Mouse (Mus musculus) left cerebral cortex, adult 11 months (tissue): ENCODE results near the gene Thsd7b.

Experiments used
- DNase-seq: peaks from one replicate; pipeline ENCODE4 v3.0.0; 2022; ENCODE audit warnings: low spot score

The Thsd7b gene

GRCm38 (mm10) chr1:129519751-129520150 lies 246.6 kb downstream of the Thsd7b start:
- DNase-seq = no peak

- DNase-seq = no peak
Measured at GRCm38 (mm10) chr1:129526967-129527366, 253.9 kb downstream of the Thsd7b start.

- DNase-seq = no peak
Measured at GRCm38 (mm10) chr1:129532206-129532605, 259.1 kb downstream of the Thsd7b start.

GRCm38 (mm10) chr1:129538508-129538907 lies 265.4 kb downstream of the Thsd7b start:
- no peak for DNase-seq

- no peak for DNase-seq
Measured at GRCm38 (mm10) chr1:129538970-129539369, 265.9 kb downstream of the Thsd7b start.

GRCm38 (mm10) chr1:129540751-129541150 lies 267.6 kb downstream of the Thsd7b start:
- no peak for DNase-seq

GRCm38 (mm10) chr1:129542563-129543146 lies 269.6 kb downstream of the Thsd7b start:
- DNase-seq = no peak

- DNase-seq = no peak
Measured at GRCm38 (mm10) chr1:129543169-129543568, 270.1 kb downstream of the Thsd7b start.

GRCm38 (mm10) chr1:129558054-129558453 lies 285.0 kb downstream of the Thsd7b start:
- DNase-seq = no peak

- DNase-seq = no peak
Measured at GRCm38 (mm10) chr1:129559137-129559536, 286.0 kb downstream of the Thsd7b start.

GRCm38 (mm10) chr1:129559812-129560211 lies 286.7 kb downstream of the Thsd7b start:
- DNase-seq = no peak

- no peak for DNase-seq
Measured at GRCm38 (mm10) chr1:129562707-129563106, 289.6 kb downstream of the Thsd7b start.

GRCm38 (mm10) chr1:129570522-129570921 lies 297.4 kb downstream of the Thsd7b start:
- DNase-seq = no peak

GRCm38 (mm10) chr1:129579955-129580354 lies 306.9 kb downstream of the Thsd7b start:
- no peak for DNase-seq

- no peak for DNase-seq
Measured at GRCm38 (mm10) chr1:129586635-129587034, 313.5 kb downstream of the Thsd7b start.

GRCm38 (mm10) chr1:129589366-129590002 lies 316.4 kb downstream of the Thsd7b start:
- no peak for DNase-seq

GRCm38 (mm10) chr1:129595447-129595846 lies 322.3 kb downstream of the Thsd7b start:
- DNase-seq = no peak

GRCm38 (mm10) chr1:129600933-129601332 lies 327.8 kb downstream of the Thsd7b start:
- no peak for DNase-seq

- peak; percentile 8 for DNase-seq
Measured at GRCm38 (mm10) chr1:129602284-129602683, 329.2 kb downstream of the Thsd7b start.

GRCm38 (mm10) chr1:129608395-129608794 lies 335.3 kb downstream of the Thsd7b start:
- DNase-seq = no peak

GRCm38 (mm10) chr1:129616080-129616479 lies 343.0 kb downstream of the Thsd7b start:
- no peak for DNase-seq

GRCm38 (mm10) chr1:129619440-129620301 lies 346.6 kb downstream of the Thsd7b start:
- DNase-seq = no peak

GRCm38 (mm10) chr1:129624519-129624918 lies 351.4 kb downstream of the Thsd7b start:
- DNase-seq = no peak
